Mouse (Mus musculus) forebrain, embryonic 11.5 days (tissue): ENCODE measurements at regions not wholly inside any gene's neighbourhood (a gene's known extent, or its start where the extent isn't known, plus 50 kb on each side); places are given as distances from the start of the nearest gene placed in this dataset.
A peak's percentile ranks its signal among the peaks of the same experiment; 100 is the strongest.

Experiments
- ATAC-seq: fragments of 200-750 bp; cut with Nextera tagmentation; replicated peaks from 2 replicates; pipeline ENCODE4 v1.8.0; 2017; ENCODE audit warnings: moderate TSS enrichment; ENCODE audit not compliant: low FRiP score
- DNase-seq: peaks from one replicate; pipeline ENCODE4 v3.0.0-alpha.2; 2017; ENCODE audit warnings: low spot score
- H3K27ac ChIP-seq: fragments of 300-500 bp; sonication (generic); 2 replicates; pipeline ENCODE4 v1.5.1; 2014; ENCODE audit warnings: low read depth, low read length
- H3K27me3 ChIP-seq: fragments of 300-500 bp; sonication (generic); 2 replicates; pipeline ENCODE4 v1.6.1; 2014; ENCODE audit warnings: mild to moderate bottlenecking, low read length, mixed read lengths; ENCODE audit not compliant: control insufficient read depth, insufficient read depth
- H3K36me3 ChIP-seq: fragments of 300-500 bp; sonication (generic); 2 replicates; pipeline ENCODE4 v1.6.1; 2014; ENCODE audit warnings: mild to moderate bottlenecking, low read length, moderate library complexity, mixed read lengths; ENCODE audit not compliant: control insufficient read depth, insufficient read depth
- H3K4me1 ChIP-seq: fragments of 300-500 bp; sonication (generic); replicated peaks from 2 replicates; pipeline ENCODE4 v1.6.1; 2014; ENCODE audit warnings: low read length, mixed read lengths; ENCODE audit not compliant: control insufficient read depth, insufficient read depth
- H3K4me2 ChIP-seq: fragments of 300-500 bp; sonication (generic); 2 replicates; pipeline ENCODE4 v1.6.1; 2014; ENCODE audit warnings: low read depth, mild to moderate bottlenecking, low read length, moderate library complexity, mixed read lengths; ENCODE audit not compliant: severe bottlenecking
- H3K4me3 ChIP-seq: fragments of 300-500 bp; sonication (generic); 2 replicates; pipeline ENCODE4 v1.5.1; 2014; ENCODE audit warnings: low read depth, low read length
- H3K9ac ChIP-seq: fragments of 300-500 bp; sonication (generic); 2 replicates; pipeline ENCODE4 v1.6.1; 2014; ENCODE audit warnings: low read length
- H3K9me3 ChIP-seq: fragments of 300-500 bp; sonication (generic); 2 replicates; pipeline ENCODE4 v1.6.1; 2016; ENCODE audit warnings: low read length, mixed read lengths; ENCODE audit not compliant: control insufficient read depth
- WGBS: fragments of 180-500 bp; shearing (Covaris S2); extraction: QIAGEN DNeasy Blood & Tissue Kit; methylation state at CpG from one replicate; pipeline ENCODE4 v1.1.7; 2014; 5-methylcytosine and 5-hydroxymethylcytosine counted together

- Histone ChIP-seq H3K4me3 (no peak overlapping the region), H3K27ac (no peak overlapping the region), H3K36me3 (no peaks in the 10 kb centered on the region), H3K9me3 (no peaks in the 10 kb centered on the region), H3K4me2 (no peak overlapping the region), H3K4me1 (no peaks in the 10 kb centered on the region), H3K9ac (no peak overlapping the region), H3K27me3 (no peaks in the 10 kb centered on the region)
- ATAC-seq, result no peak
- DNase-seq, result no peak
- 80% methylated on average over 1 of the region's 1 CpGs for WGBS
These were observed 259.2 kb upstream of the Thbs1 start for GRCm38 (mm10) chr2:117852442-117852841.

GRCm38 (mm10) chr2:117862301-117862700 lies 249.4 kb upstream of the Thbs1 start:
- 0 out of 2 replicates have a peak, but pooled peaks cover 2% of the 10 kb centered on the region for H3K4me1 ChIP-seq
- no peaks in the 10 kb centered on the region for H3K27me3 ChIP-seq
- H3K9me3 ChIP-seq, result no peaks in the 10 kb centered on the region
- H3K4me3 ChIP-seq, result no peak overlapping the region
- no peak for ATAC-seq
- H3K27ac ChIP-seq, result no peak overlapping the region
- DNase-seq, result peak; percentile 19
- H3K9ac ChIP-seq, result no peak overlapping the region
- no peak overlapping the region for H3K4me2 ChIP-seq
- no peaks in the 10 kb centered on the region for H3K36me3 ChIP-seq
- 35% methylated on average over 3 of the region's 3 CpGs for WGBS

GRCm38 (mm10) chr2:117865119-117865518 lies 246.6 kb upstream of the Thbs1 start:
- no peaks in the 10 kb centered on the region for H3K27me3 ChIP-seq
- H3K4me2 ChIP-seq, result no peak overlapping the region
- no peaks in the 10 kb centered on the region for H3K36me3 ChIP-seq
- ATAC-seq (no peak), DNase-seq (no peak)
- H3K9ac ChIP-seq, result no peak overlapping the region
- no peak overlapping the region for H3K4me3 ChIP-seq
- no peak overlapping the region for H3K27ac ChIP-seq
- 0 out of 2 replicates have a peak, but pooled peaks cover 2% of the 10 kb centered on the region for H3K4me1 ChIP-seq
- WGBS, result 97% methylated on average over 1 of the region's 1 CpGs
- H3K9me3 ChIP-seq, result no peaks in the 10 kb centered on the region

- no peaks in the 10 kb centered on the region for H3K27me3 ChIP-seq
- H3K4me3 ChIP-seq, result no peak overlapping the region
- no peak overlapping the region for H3K9ac ChIP-seq
- no peak overlapping the region for H3K4me2 ChIP-seq
- H3K27ac ChIP-seq, result no peak overlapping the region
- DNase-seq (no peak), ATAC-seq (no peak)
- H3K9me3 ChIP-seq, result no peaks in the 10 kb centered on the region
- no peaks in the 10 kb centered on the region for H3K36me3 ChIP-seq
- WGBS, result 86% methylated on average over 4 of the region's 4 CpGs
- H3K4me1 ChIP-seq, result peaks cover 9% of the 10 kb centered on the region; the same call in 1 of the 2 replicates
These were observed 244.7 kb upstream of the Thbs1 start for GRCm38 (mm10) chr2:117866946-117867345.

GRCm38 (mm10) chr2:117867409-117867808 lies 244.3 kb upstream of the Thbs1 start:
- H3K9me3 ChIP-seq, result no peaks in the 10 kb centered on the region
- ATAC-seq, result no peak
- no peaks in the 10 kb centered on the region for H3K36me3 ChIP-seq
- H3K4me2 ChIP-seq, result no peak overlapping the region
- peaks cover 8% of the 10 kb centered on the region; the same call in 1 of the 2 replicates for H3K4me1 ChIP-seq
- 39% methylated on average over 3 of the region's 3 CpGs for WGBS
- no peak overlapping the region for H3K4me3 ChIP-seq
- H3K9ac ChIP-seq, result no peak overlapping the region
- no peak for DNase-seq
- H3K27me3 ChIP-seq, result no peaks in the 10 kb centered on the region
- H3K27ac ChIP-seq, result no peak overlapping the region

GRCm38 (mm10) chr2:117868857-117869256 lies 242.8 kb upstream of the Thbs1 start:
- Histone ChIP-seq H3K4me2 (no peak overlapping the region), H3K9me3 (no peaks in the 10 kb centered on the region), H3K4me1 (peaks cover 7% of the 10 kb centered on the region; the same call in 1 of the 2 replicates), H3K36me3 (no peaks in the 10 kb centered on the region), H3K27ac (no peak overlapping the region), H3K4me3 (no peak overlapping the region), H3K27me3 (no peaks in the 10 kb centered on the region), H3K9ac (no peak overlapping the region)
- DNase-seq (no peak), ATAC-seq (no peak)
- 91% methylated on average over 1 of the region's 1 CpGs for WGBS

GRCm38 (mm10) chr2:117871507-117872282 lies 240.0 kb upstream of the Thbs1 start:
- no peaks in the 10 kb centered on the region for H3K36me3 ChIP-seq
- H3K4me2 ChIP-seq, result no peak overlapping the region
- H3K4me3 ChIP-seq, result no peak overlapping the region
- H3K4me1 ChIP-seq, result peaks cover 7% of the 10 kb centered on the region; the same call in 1 of the 2 replicates
- 24% methylated on average over 9 of the region's 9 CpGs for WGBS
- no peaks in the 10 kb centered on the region for H3K27me3 ChIP-seq
- no peaks in the 10 kb centered on the region for H3K9me3 ChIP-seq
- H3K9ac ChIP-seq, result no peak overlapping the region
- no peak for DNase-seq
- peak overlapping the region; percentile 59 for H3K27ac ChIP-seq
- peak; percentile 82 for ATAC-seq

- ATAC-seq, result no peak
- Histone ChIP-seq H3K27ac (no peak overlapping the region), H3K4me3 (no peak overlapping the region), H3K36me3 (no peaks in the 10 kb centered on the region), H3K4me1 (no peaks in the 10 kb centered on the region), H3K9me3 (no peaks in the 10 kb centered on the region), H3K9ac (no peak overlapping the region), H3K4me2 (no peak overlapping the region), H3K27me3 (no peaks in the 10 kb centered on the region)
- WGBS, result 83% methylated on average over 6 of the region's 6 CpGs
- DNase-seq, result no peak
These were observed 233.9 kb upstream of the Thbs1 start for GRCm38 (mm10) chr2:117877816-117878215.

- H3K4me2 ChIP-seq, result no peak overlapping the region
- H3K4me1 ChIP-seq, result no peaks in the 10 kb centered on the region
- no peak overlapping the region for H3K9ac ChIP-seq
- no peak overlapping the region for H3K27ac ChIP-seq
- no peak overlapping the region for H3K4me3 ChIP-seq
- no peaks in the 10 kb centered on the region for H3K27me3 ChIP-seq
- DNase-seq (no peak), ATAC-seq (no peak)
- H3K9me3 ChIP-seq, result no peaks in the 10 kb centered on the region
- H3K36me3 ChIP-seq, result no peaks in the 10 kb centered on the region
- WGBS, result 78% methylated on average over 4 of the region's 4 CpGs
These were observed 229.5 kb upstream of the Thbs1 start for GRCm38 (mm10) chr2:117882136-117882535.
